Mouse (Mus musculus) macrophage (primary cell): ENCODE data around the gene Nat8f1. TPM values are rescaled to one million over a fixed set of nuclear protein-coding genes. Genes with fewer than 3 reads are reported as not detected.
"Not testable (repeated sequence)": the region's sequence is repeated elsewhere in the genome, so short reads cannot be mapped to it uniquely, and the experiment has no call there.

Experiments
- H3K27ac ChIP-seq: fragments of 350-480 bp; formaldehyde crosslinking; 2 replicates; pipeline ENCODE4 v1.9.0; 2021
- H3K36me3 ChIP-seq: fragments of 350-480 bp; formaldehyde crosslinking; 2 replicates; pipeline ENCODE4 v1.9.0; 2021; ENCODE audit errors: inconsistent target
- H3K4me3 ChIP-seq: fragments of 350-480 bp; formaldehyde crosslinking; 2 replicates; pipeline ENCODE4 v1.9.0; 2021; ENCODE audit errors: inconsistent target
- H3K79me2 ChIP-seq: fragments of 350-480 bp; formaldehyde crosslinking; 2 replicates; pipeline ENCODE4 v1.9.0; 2021; ENCODE audit errors: inconsistent target
- WGBS: methylation state at CpG from one replicate; pipeline ENCODE4 v1.1.7; 2026; ENCODE audit warnings: inconsistent platforms; ENCODE audit not compliant: missing documents; 5-methylcytosine and 5-hydroxymethylcytosine counted together
- polyA plus RNA-seq: library from polyadenylated mRNA; stranded (reverse); fragments of 250-400 nt; gene quantifications from 3 replicates; pipeline ENCODE4 v1.2.4, GENCODE M21; 2018; ENCODE audit warnings: inconsistent platforms
- total RNA-seq, 78 experiments: library from RNA; depleted of rRNA; stranded (reverse); fragments of 250-400 nt; gene quantifications; 1 replicate in 9 of 78; 2 replicates in 24 of 78; 3 replicates in 43 of 78; 4 replicates in 2 of 78; pipeline ENCODE4 v1.2.4; 2018; ENCODE audit warnings: inconsistent platforms in 56 of 78

Nat8f1 gene
- total RNA-seq (2018; cell fraction: chromatin; rRNA removed) = 1 to 10 TPM in 23 of 26 experiments, not detected in 3; 1.4 to 9.9 (median 5.1) TPM
- total RNA-seq (2018; cell fraction: cytosol; rRNA removed) = 1 to 10 TPM in 25 of 26 experiments, under 1 TPM in 1; 0.89 to 5.1 (median 2.2) TPM
- total RNA-seq (2018; cell fraction: nucleus; rRNA removed) = 10 to 100 TPM in 3 of 26 experiments, 1 to 10 TPM in 23; 1.2 to 12.2 (median 5.2) TPM
- polyA plus RNA-seq = 0.87 to 3.0 TPM (median 0.91 TPM) in 3 replicates

DNA sequence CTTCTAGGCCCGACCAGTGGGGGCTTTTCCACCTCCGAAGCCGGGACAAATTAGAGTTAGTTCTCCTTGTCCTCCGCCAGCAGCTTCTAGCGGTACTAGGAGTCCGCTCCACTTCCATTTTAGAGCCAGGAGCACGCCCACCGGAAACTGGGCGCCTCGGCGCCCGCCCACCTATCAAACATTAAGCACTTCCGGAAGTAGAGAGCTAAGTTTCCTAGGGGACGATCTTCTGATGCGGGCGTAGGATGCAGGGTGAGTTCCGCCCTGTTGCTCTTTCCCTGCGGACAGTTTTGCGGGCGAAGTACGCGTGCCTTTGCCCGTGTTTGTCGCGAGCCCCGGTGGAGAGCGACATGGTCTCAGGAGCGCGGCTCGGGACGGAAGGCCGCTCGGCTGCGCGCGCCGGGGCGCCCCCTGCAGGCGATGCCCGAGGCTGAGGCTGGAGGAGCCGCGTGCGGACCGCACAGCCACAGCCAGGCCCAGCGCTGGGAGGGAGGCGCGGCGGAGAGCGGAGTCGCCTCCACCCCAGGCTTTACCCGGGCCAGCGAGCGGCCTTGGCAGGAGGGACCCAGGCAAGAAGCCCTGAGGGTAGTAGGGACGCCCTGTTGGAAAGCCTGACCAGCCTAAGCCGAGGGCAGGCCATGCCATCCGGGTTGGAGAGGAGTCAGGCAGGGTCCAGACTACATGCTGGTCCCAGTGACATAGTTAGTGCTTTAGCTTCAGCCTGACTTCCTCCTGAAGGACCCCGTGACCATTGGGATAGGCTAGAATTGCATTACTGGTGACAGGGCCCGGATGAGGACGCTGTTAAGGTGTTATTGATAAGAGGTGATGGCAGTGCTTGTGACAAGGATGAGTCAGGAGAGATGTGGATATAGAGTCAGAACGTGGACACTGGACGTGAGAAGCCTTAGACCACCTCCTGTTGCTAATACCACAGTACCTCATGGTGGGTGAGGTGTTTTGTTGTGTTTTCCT lies at the start of gene Nat8f1:
TSS of gene Nat8f1 (minus strand) at position 149 of the 975 bp plus-strand sequence.
- H3K79me2 ChIP-seq = peaks cover 29% of the 10 kb centered on the region
- H3K27ac ChIP-seq = peak within 1 kb of the TSS; percentile 68
- H3K36me3 ChIP-seq = not testable (repeated sequence)
- H3K4me3 ChIP-seq = peak within 1 kb of the TSS; percentile 88
- under 1% methylated on average over 52 of the region's 61 CpGs for WGBS

DNA sequence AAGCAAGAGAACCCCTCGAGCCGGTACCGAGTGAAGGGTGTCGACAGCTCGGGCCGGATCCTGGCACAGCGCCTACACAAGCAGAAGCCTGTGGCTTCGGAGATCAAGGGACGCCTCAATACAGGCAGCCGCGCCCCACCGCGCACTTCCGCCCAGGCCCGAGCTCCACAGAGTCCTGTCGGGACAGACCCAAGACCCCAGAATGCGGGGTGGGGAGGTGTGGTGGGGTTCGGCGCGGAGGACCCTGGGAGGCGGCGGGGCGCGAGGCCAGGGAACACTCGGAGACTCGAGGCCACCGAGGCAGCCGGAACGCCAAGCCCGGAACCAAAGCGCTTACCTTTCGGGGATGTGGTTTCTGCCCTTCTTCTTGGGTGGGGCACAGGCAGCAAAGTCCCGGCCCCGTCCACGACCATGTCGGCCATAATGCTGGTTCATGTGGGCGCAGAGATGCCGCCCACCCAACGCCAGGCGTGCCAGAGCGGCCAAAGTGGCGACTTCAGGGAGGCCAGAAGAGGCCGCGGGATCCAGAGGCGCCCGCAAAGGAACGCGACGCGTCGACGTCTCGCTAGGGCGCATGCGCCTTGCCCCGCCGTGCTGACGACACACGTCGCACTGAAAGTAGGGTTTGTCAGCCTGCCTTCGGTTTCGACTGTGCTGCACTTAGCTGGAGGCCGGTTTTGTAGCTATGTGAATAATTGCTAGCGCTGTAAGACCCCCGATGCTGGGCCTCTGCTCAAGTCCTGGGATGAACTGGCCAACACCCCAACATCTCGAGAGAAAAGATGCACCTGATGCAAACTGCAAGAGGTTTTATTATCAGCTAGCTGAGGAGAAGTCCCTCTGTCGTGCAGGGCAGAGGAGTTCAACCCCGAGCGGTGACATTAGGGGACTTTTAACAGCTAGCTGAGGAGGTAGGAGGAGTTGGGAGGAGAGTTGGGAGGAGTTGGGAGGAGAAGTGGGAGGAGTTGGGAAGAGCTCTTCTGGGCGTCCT lies 45.9 kb upstream of the Nat8f1 start, which contains the start of gene Dusp11:
TSS of gene Dusp11 (minus strand) at position 567 of the 991 bp plus-strand sequence.
- peaks cover 50% of the 10 kb centered on the region for H3K79me2 ChIP-seq
- peak within 1 kb of the TSS; percentile 86 for H3K27ac ChIP-seq
- peak within 1 kb of the TSS; percentile 87 for H3K4me3 ChIP-seq
- under 1% methylated on average over 70 of the region's 70 CpGs for WGBS
- peaks cover 6% of the 10 kb centered on the region; the same call in 1 of the 2 replicates for H3K36me3 ChIP-seq

DNA sequence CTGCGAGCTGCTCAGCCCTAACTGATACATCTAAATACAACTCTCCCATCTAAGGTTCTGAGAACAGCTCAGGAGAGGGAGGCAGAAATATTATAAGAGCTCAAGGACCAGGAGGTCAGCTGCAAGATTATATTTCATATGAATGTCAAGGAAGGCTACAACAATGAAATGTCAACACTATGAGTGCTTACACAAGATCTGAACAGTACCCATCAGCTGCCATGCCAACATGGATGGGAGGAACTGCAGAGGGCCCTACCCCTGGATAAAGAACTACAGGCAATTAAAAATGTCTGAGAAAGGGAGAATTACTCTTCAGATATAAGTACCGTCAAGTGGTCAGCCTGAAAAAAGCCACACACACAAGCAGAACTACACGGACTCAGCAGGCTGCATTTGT lies 42.1 kb upstream of the Nat8f1 start:
- Histone ChIP-seq H3K4me3 (no peak overlapping the region), H3K79me2 (peaks cover 85% of the 10 kb centered on the region), H3K27ac (no peak overlapping the region), H3K36me3 (peaks cover 37% of the 10 kb centered on the region)
- WGBS = 90% methylated on average over 3 of the region's 3 CpGs

DNA sequence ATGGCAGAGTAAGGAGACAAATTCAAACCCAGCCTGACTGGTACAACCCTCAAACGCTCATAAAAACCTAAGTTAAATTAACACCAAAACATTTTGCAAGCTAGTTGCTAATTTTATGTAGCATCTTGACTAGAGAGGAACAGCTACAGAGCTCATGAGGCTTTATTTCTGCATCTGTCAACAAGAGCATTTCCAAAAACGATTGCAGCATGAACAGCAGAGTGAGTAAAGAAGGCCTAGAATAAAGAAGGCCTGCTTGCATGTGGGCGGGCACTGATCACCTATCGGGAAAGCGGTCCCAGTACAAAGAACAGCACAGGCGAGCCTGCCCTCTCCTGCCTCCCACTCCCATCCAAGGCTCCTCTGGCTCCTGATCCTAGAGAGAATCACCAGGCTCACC lies 33.1 kb upstream of the Nat8f1 start:
- peaks cover 90% of the 10 kb centered on the region for H3K36me3 ChIP-seq
- H3K79me2 ChIP-seq = peaks cover 40% of the 10 kb centered on the region; the same call in 1 of the 2 replicates
- no peak overlapping the region for H3K4me3 ChIP-seq
- no peak overlapping the region for H3K27ac ChIP-seq
- WGBS = 92% methylated on average over 6 of the region's 6 CpGs

DNA sequence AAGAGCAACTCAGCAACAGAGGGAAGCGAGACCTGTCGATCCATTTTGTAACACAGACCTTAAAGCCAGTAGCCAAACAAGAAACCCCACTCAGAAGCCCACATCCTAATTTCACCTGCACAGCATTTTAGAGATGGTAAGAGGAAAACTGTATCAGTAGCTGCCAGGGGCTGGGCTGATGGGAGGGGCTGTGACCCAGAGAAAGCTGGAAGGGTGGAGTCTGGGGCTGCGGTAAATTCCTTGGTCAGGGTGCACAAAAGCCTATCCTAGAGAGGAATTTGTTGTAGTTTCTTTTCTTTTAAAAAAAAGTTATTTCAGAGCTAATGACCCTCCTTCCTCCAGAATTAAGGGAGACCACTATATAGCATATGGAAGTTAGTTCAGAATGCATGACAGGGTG lies 27.0 kb upstream of the Nat8f1 start:
- Histone ChIP-seq H3K79me2 (no peaks in the 10 kb centered on the region; the same call in 1 of the 2 replicates), H3K36me3 (peaks cover 51% of the 10 kb centered on the region), H3K27ac (no peak overlapping the region), H3K4me3 (no peak overlapping the region)
- WGBS = 97% methylated on average over 3 of the region's 3 CpGs

DNA sequence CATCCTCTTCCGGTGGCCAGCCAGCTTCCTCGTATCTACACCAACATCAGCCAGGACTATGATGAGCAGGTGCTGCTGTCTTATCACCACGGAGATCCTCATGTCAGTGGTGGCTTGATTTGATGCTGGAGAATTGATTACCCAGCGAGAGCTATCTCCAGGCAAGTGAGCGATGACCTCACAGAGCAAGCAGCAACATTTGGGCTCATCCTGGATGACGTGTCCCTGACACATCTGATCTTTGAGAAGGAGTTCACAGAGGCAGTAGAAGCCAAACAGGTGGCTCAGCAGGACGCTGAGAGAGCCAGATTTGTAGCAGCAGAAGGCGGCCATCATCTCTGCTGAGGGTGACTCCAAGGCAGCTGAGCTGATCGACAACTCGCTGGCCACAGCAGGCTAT lies 23.2 kb upstream of the Nat8f1 start:
- no peak overlapping the region for H3K27ac ChIP-seq
- H3K4me3 ChIP-seq = no peak overlapping the region
- no peaks in the 10 kb centered on the region for H3K79me2 ChIP-seq
- H3K36me3 ChIP-seq = peaks cover 13% of the 10 kb centered on the region
- WGBS = 93% methylated on average over 10 of the region's 10 CpGs

DNA sequence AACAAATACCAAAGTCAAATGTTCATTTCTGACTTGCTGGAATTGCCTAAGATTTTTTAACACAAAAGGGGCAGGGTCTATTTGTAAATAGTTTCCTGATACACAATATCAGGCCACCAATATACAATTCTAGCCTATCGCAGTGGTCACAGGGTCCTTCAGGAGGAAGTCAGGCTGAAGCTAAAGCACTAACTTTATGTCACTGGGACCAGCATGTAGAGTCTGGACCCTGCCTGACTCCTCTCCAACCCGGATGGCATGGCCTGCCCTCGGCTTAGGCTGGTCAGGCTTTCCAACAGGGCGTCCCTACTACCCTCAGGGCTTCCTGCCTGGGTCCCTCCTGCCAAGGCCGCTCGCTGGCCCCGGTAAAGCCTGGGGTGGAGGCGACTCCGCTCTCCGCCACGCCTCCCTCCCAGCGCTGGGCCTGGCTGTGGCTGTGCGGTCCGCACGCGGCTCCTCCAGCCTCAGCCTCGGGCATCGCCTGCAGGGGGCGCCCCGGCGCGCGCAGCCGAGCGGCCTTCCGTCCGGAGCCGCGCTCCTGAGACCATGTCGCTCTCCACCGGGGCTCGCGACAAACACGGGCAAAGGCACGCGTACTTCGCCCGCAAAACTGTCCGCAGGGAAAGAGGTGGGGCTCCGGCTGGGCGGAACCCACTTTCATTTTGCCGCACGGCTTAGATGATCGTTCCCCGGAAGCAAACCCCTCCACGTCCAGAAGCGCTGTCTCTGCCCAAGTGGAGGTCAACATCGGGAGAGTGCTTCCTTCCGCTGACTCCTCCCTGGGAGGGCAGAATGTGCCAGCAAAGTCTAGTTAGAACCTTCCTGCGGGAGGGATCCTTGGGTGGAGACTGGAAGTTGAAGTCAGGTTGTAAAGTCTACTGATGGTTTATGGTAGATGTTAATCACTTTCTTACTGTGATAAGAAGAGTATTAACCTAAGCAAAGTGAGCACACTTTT lies 21.3 kb upstream of the Nat8f1 start:
- H3K4me3 ChIP-seq = peak overlapping the region; percentile 35
- H3K27ac ChIP-seq = peak overlapping the region; percentile 37
- not testable (repeated sequence) for H3K36me3 ChIP-seq, H3K79me2 ChIP-seq
- WGBS = under 1% methylated on average over 43 of the region's 50 CpGs

DNA sequence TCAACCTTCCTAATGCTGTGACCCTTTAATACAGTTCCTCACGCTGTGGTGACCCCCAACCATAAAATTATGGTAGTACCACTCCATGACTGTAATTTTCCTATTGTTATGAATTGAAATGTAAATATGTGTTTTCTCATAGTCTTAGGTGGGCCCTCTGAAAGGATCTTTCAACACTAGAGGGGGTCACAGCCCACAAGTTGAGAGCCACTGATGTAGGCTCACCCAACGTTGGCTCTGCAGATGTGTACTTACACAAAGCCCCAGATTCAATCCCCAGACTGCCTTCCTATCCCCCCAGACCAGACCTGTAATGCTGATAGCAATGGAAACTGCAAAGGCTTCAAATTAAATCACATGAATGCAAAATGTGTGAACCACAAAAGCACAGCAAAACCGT lies 20.2 kb upstream of the Nat8f1 start:
- Histone ChIP-seq H3K79me2 (no peaks in the 10 kb centered on the region), H3K4me3 (no peak overlapping the region), H3K36me3 (no peaks in the 10 kb centered on the region), H3K27ac (no peak overlapping the region)
- 81% methylated on average over 3 of the region's 3 CpGs for WGBS

DNA sequence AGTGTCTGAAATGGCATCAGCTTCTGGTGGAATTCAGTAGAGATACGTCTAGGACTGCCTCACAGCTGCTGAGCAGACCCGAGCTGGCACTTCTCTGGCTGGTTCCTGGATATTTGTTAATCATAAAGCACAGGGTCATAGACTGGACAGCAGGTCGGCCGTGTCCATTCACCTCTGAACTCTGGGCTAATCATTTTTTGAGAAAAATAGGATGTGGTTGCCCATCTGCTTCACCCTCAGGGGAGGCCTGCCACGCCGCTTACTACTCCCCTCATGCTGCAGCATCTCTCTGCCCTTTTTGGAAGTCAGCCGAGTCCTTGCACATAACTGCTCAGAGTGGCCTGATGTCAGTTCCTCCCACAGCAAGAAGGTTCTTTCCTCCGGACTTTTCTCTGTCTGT lies 18.6 kb upstream of the Nat8f1 start:
- no peak overlapping the region for H3K27ac ChIP-seq
- H3K79me2 ChIP-seq = no peaks in the 10 kb centered on the region
- 87% methylated on average over 8 of the region's 8 CpGs for WGBS
- H3K4me3 ChIP-seq = no peak overlapping the region
- peaks cover 9% of the 10 kb centered on the region for H3K36me3 ChIP-seq

DNA sequence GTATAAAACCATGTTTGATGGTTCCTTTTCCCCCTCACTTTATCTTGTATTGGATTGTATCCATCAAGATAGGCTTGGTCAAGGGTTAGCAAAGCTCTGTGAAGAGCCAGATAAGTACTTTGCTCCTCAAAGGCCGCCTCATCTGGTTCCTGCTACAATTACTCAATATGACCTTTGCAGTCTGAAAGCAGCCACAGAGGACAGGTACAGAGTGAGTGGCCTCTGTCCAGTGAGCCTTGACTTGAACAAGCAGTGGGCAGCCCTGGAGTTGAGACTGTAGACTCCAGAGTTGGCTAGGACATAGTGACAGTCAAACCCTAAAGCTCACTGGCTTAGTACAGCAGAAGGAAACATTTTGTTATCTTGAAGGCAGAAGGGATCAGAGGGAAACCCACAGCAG lies 13.8 kb upstream of the Nat8f1 start:
- H3K36me3 ChIP-seq = peaks cover 50% of the 10 kb centered on the region
- no peak overlapping the region for H3K27ac ChIP-seq
- 95% methylated on average over 1 of the region's 1 CpGs for WGBS
- H3K79me2 ChIP-seq = no peaks in the 10 kb centered on the region
- H3K4me3 ChIP-seq = no peak overlapping the region

DNA sequence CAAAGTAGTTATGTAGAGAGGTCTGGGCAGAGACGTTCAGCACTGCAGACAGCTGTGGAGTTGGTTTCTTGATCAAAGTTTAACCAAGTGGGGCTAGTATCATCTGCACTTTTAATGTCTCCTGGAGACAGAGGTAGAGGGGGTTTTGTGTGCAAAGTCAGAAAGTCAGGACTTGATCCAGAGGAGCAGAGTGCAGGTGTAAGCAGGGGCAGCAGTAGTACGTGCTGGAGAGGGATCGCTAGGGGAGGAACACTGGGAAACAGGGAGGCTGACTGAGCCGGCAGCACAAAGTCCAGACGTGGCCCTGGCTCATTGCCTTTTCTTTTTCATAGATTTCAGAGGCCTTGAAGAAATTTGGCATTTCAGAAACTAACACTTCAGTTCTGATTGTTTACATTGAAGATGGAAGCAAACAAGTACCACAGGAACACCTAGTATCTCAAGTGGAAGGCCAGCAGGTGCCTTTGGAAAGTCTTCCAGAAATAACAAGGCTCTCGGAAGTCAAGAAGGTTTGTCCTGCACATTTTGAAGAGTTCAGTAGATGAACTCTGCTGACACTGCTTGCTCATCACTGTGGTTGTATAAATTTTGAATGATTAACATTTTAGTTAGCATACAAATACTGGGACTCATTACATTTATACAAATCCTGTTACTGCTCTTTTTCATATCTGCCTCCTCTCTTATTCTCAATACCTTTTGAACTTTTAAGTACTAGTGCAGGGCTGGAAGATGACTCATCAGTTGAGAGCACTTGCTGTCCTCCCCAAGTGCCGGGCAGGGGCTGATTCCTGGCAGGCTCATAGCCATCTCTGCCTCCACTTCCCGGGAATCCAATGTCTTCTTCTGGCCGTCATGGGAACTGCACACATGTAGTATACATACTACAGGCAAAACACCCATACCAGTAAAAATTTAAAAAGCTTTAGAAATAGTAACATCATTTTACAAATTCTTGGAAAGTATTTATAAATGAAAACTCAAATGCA lies 12.3 kb upstream of the Nat8f1 start:
- peaks cover 54% of the 10 kb centered on the region for H3K36me3 ChIP-seq
- H3K27ac ChIP-seq = no peak overlapping the region
- H3K4me3 ChIP-seq = no peak overlapping the region
- 94% methylated on average over 9 of the region's 9 CpGs for WGBS
- no peaks in the 10 kb centered on the region for H3K79me2 ChIP-seq

DNA sequence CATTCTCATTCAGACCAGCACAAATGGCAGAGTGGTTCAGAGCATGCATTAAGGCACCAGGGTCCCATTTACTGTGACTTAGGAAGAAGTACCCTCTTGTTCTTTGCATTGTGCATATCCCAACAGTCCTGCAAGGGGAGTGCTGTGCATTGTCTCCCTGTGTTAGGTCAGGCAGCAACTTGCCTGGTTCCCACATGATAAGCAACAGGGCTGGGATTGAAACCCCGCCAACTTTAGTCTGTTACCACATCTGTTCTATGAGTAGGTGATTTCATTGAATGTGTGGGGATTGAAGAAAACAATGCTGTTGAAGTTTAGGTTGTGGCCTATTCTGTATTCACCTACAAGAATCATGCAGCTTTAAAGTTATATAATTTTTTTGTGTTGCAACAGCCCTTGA lies 11.2 kb upstream of the Nat8f1 start:
- Histone ChIP-seq H3K27ac (no peak overlapping the region), H3K79me2 (no peaks in the 10 kb centered on the region), H3K36me3 (peaks cover 60% of the 10 kb centered on the region), H3K4me3 (no peak overlapping the region)
- 100% methylated on average over 1 of the region's 1 CpGs for WGBS
